Mouse (Mus musculus) cerebellum, adult 11-12 months (tissue): ENCODE measurements around the gene Zfp217.

ENCODE experiments used
- DNase-seq: peaks from one replicate; pipeline ENCODE4 v3.0.0; 2022

Zfp217 gene

GRCm38 (mm10) chr2:170094220-170094619 is 53.7 kb downstream of the Zfp217 start:
- DNase-seq = no peak

DNA sequence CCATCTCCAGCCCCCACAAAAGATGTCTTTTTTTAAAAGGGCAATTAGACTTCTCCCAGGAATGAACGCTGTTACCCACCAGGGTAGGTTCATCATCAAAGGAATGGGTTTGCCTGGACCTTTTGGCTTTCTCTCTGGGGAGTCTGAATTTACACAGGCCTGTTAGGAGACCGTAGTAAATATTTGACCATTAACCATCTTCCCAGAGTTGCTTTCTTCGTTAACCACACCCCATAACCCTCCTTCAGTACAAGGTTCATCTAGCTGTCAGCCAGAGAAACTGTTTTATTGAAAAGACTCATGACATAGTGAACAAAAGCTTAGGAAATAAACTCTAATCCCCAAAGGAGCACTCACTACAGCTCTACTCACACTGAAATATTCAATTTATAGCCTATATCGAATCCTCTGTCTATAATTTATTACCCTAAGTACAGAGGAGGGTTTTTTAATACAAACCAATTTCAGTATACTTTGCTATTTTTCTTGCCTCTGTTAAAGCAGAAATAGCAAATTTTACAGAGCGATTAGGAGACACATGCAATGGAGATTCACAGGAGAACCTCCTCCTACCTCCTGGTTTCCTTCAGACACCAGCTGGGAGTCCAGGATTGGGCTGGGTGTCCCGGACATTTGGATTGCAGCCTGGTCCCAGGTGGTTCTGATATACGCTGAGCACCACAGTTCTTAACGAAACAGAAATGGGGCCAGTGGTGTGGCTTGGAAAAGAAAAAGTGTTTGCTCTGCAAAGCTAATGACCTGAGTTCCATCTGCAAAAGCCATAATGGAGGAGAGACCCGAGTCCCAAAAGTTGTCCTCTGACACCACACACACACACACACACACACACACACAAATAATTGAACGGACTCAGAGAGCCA is 56.1 kb downstream of the Zfp217 start:
- no peak for DNase-seq

- no peak for DNase-seq
Measured at GRCm38 (mm10) chr2:170078442-170079017, 69.4 kb downstream of the Zfp217 start.

DNA sequence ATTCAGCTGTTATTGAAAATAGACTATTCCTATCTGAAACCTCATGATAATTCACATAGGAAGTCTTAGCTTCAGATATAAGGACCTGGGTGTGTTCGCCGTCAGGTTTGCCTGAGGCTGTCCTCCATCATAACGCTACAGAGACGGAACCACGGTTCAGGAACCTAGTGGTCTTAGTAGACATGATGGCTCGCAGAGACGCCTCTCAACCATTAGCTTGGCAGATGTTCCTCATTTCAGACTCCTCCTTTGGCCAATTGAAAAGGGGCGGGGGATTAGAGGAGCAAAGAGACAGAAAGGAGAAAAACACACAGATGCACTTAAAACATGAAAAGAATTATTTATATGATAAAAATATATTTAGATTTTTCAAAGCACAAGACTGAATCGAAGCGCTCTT is 69.9 kb downstream of the Zfp217 start:
- DNase-seq = no peak

DNA sequence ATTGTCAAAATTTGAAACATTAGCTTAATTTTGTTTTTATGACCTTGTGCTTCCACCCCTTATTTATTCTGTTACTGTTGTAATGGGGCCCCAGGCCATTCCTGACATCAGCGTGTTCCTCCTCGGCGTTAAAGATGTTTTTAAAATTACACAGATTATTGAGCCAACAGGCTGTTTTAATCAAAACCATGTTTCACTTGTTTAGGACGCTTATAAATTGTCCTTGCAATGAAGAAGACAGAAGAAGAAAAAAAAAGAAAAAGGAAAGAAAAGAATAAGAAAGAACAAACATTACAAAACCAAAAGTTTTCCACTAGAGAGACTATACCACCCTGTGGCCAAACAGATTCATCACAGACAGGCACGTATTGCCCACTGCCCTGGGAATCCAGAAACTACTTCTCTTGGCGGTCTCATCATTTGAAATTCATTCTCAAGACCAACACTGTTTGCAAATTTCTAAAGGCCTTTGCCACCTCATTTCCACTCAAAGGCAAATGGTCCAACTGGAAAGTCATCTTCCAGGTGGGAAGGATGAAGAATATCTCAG is 70.9 kb downstream of the Zfp217 start:
- DNase-seq = no peak

DNA sequence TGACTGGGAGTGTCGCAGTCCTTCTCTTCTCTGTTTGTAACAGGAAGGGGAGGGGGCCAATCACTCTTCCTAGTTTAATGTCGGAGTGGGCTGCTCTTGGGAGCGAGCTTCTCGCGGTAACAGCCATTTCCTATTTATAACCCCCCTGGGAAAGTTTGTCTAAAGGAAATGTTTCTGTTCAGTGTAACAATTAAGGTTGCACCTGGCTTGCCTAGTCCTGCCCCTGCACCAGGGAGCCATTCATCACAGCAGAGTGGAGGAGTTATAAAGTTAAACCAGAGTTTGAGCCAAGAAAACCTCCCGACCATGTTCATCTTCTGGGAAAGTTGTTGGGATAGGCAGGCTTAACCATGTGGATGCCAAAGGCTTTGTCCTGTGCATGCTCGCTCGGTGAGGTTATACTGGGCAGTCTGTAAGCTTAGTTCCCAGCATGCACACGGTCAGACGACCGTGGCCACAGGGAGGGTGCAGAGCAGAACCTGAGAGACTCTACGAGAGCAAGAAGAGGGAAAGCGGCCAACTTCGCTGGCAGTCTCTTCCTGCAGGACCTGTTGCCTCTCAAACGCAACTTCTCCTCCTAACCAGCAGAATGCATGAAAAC is 77.2 kb downstream of the Zfp217 start:
- DNase-seq = no peak

DNA sequence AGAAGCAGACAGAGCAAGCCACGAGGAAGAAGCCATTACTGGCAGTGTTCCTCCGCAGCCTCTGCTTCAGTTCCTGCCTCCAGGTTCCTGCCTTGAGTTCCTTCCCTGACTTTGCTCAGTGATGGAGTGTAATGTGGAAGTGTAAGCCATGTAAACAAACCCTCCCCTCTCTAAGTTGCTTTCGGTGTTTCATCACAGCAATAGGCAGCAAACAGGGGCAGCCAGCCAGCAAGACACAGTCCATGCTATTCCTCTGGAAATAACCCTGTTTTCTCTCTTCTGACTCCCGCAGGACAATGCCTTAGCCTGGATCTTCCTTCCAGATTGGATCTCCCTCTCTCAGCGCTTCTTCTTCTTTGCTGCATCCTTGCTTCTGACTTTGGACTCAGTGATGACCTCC is 77.9 kb downstream of the Zfp217 start:
- DNase-seq = no peak

GRCm38 (mm10) chr2:170062378-170062777 is 85.5 kb downstream of the Zfp217 start:
- DNase-seq = no peak

- no peak for DNase-seq
Measured at GRCm38 (mm10) chr2:170060066-170060465, 87.8 kb downstream of the Zfp217 start.

- no peak for DNase-seq
Measured at GRCm38 (mm10) chr2:170058774-170059173, 89.1 kb downstream of the Zfp217 start.
